Mouse (Mus musculus) large intestine, adult 2 months (tissue): ENCODE measurements around the gene Osbpl6. TPM values are rescaled to one million over a fixed set of nuclear protein-coding genes. Genes with fewer than 3 reads are reported as not detected.
A peak's percentile ranks its signal among the peaks of the same experiment; 100 is the strongest.

Source experiments
- DNase-seq: peaks from one replicate; pipeline ENCODE4 v3.0.0-alpha.2; 2012; ENCODE audit warnings: low read depth, low spot score
- WGBS: fragments of 180-500 bp; shearing (Covaris S2); methylation state at CpG from one replicate; pipeline ENCODE4 v1.1.7; 2018; 5-methylcytosine and 5-hydroxymethylcytosine counted together
- polyA plus RNA-seq: library from polyadenylated mRNA; depleted of rRNA; stranded (reverse); fragments of >200 nt; gene quantifications from 2 replicates; pipeline ENCODE4 v1.2.3, GENCODE M21; 2012; rRNA removed

Gene Osbpl6
- 10.4 and 18.4 TPM in 2 replicates for polyA plus RNA-seq

GRCm38 (mm10) chr2:76406151-76406936, at the start of gene Osbpl6:
Osbpl6 (plus strand) TSS chr2:76406508.
- DNase-seq = no peak
- under 1% methylated on average over 89 of the region's 89 CpGs for WGBS

- 84% methylated on average over 11 of the region's 11 CpGs for WGBS
- no peak for DNase-seq
Measured at GRCm38 (mm10) chr2:76360226-76360625, 46.1 kb upstream of the Osbpl6 start, which contains the start of gene Cyct. Cyct (minus strand) TSS chr2:76360450.

GRCm38 (mm10) chr2:76362111-76362510, 44.2 kb upstream of the Osbpl6 start:
- DNase-seq = no peak
- 61% methylated on average over 2 of the region's 2 CpGs for WGBS

- 77% methylated on average over 4 of the region's 4 CpGs for WGBS
- DNase-seq = no peak
Measured at GRCm38 (mm10) chr2:76365811-76366210, 40.5 kb upstream of the Osbpl6 start.

- DNase-seq = peak; percentile 94
- 4% methylated on average over 9 of the region's 9 CpGs for WGBS
Measured at GRCm38 (mm10) chr2:76367188-76367922, 39.0 kb upstream of the Osbpl6 start.

- WGBS = 54% methylated on average over 13 of the region's 13 CpGs
Measured at GRCm38 (mm10) chr2:76368861-76369660, 37.2 kb upstream of the Osbpl6 start.

GRCm38 (mm10) chr2:76369821-76370655, 36.3 kb upstream of the Osbpl6 start, which contains the start of gene Rbm45:
Rbm45 (plus strand) TSS chr2:76369984.
- DNase-seq = peak; percentile 76
- WGBS = under 1% methylated on average over 61 of the region's 61 CpGs

More at GRCm38 (mm10) chr2:76368861-76369660, 37.2 kb upstream of the Osbpl6 start:
- DNase-seq = no peak

- 2% methylated on average over 7 of the region's 7 CpGs for WGBS
Measured at GRCm38 (mm10) chr2:76370656-76370922, 35.7 kb upstream of the Osbpl6 start.

GRCm38 (mm10) chr2:76372244-76372643, 34.1 kb upstream of the Osbpl6 start:
- DNase-seq = no peak
- WGBS = 75% methylated on average over 4 of the region's 4 CpGs

More at GRCm38 (mm10) chr2:76370656-76370922, 35.7 kb upstream of the Osbpl6 start:
- no peak for DNase-seq

GRCm38 (mm10) chr2:76374544-76375206, 31.6 kb upstream of the Osbpl6 start:
- 90% methylated on average over 6 of the region's 6 CpGs for WGBS
- DNase-seq = no peak

- DNase-seq = no peak
- WGBS = 94% methylated on average over 19 of the region's 19 CpGs
Measured at GRCm38 (mm10) chr2:76378646-76379045, 27.7 kb upstream of the Osbpl6 start.

- no peak for DNase-seq
Measured at GRCm38 (mm10) chr2:76386531-76386930, 19.8 kb upstream of the Osbpl6 start.

- no peak for DNase-seq
Measured at GRCm38 (mm10) chr2:76400178-76400577, 6.1 kb upstream of the Osbpl6 start.

GRCm38 (mm10) chr2:76405596-76406150, 635 bp upstream of the Osbpl6 start:
- WGBS = 3% methylated on average over 15 of the region's 15 CpGs
- no peak for DNase-seq

- DNase-seq = no peak
- WGBS = under 1% methylated on average over 49 of the region's 49 CpGs
Measured at GRCm38 (mm10) chr2:76406937-76407441, 681 bp downstream of the Osbpl6 start.

GRCm38 (mm10) chr2:76409526-76409925, 3.2 kb downstream of the Osbpl6 start:
- DNase-seq = no peak
- WGBS = 49% methylated on average over 1 of the region's 1 CpGs

GRCm38 (mm10) chr2:76409986-76410385, 3.7 kb downstream of the Osbpl6 start:
- WGBS = 79% methylated on average over 2 of the region's 2 CpGs
- DNase-seq = no peak

- 80% methylated on average over 2 of the region's 2 CpGs for WGBS
Measured at GRCm38 (mm10) chr2:76412924-76413323, 6.6 kb downstream of the Osbpl6 start.

More at GRCm38 (mm10) chr2:76412924-76413323, 6.6 kb downstream of the Osbpl6 start:
- DNase-seq = no peak
